Mouse (Mus musculus): ENCODE measurements around the gene Spock1.

DNA sequence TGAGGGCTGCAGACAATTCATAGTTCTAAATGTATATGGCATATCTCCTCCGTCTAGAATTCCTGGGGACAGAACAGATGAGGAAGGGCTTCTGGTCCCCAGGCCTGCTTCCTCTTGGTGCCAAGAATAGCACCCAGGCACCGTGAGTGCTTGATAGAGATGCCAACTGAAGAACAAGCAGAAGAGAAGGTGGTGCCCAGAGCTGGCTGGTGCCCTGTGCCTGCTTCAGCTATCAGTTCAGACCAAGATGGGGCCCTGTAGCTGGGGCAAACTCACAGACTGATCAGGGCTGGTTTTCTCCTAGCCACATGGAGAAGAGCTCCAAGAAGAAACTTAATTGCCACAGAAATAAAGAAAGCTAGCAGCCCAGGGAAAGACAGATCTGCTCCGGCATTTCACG is 385.8 kb downstream of the Spock1 start:
- TF ChIP-seq POLR2A (IDR thresholded peaks at IDR 0.05; ENCODE audit: low read depth, low read length) (no peak), CTCF (IDR thresholded peaks at IDR 0.05; ENCODE audit: extremely low read depth, insufficient read length, insufficient replicate concordance, low read depth, low read length) (no peak)

Data from small intestine, adult 2 months (tissue).